Mouse (Mus musculus): Measurements from ENCODE around the gene Mknk2. TPM values are rescaled to one million over a fixed set of nuclear protein-coding genes. Genes with fewer than 3 reads are reported as not detected.

The Mknk2 gene
- polyA plus RNA-seq, 1 experiment from 2014 or later, result 83.6 TPM

- WGBS, result 72% methylated on average over 4 of the region's 4 CpGs
- no peak overlapping the region for H3K4me2 ChIP-seq (replicated peaks)
- H3K9me3 ChIP-seq, result no peaks in the 10 kb centered on the region
- H3K4me3 ChIP-seq, result no peak overlapping the region
- no peak for ATAC-seq (ENCODE audit: low FRiP score, low read depth)
- H3K27ac ChIP-seq (replicated peaks), result peak overlapping the region; percentile 35; the same call in 1 of the 2 replicates
- no peak overlapping the region for H3K9ac ChIP-seq (replicated peaks)
- no peaks in the 10 kb centered on the region for H3K4me1 ChIP-seq
- peaks cover 52% of the 10 kb centered on the region for H3K36me3 ChIP-seq
- no peaks in the 10 kb centered on the region for H3K27me3 ChIP-seq
These were observed 12.5 kb downstream of the Mknk2 start for GRCm38 (mm10) chr10:80665459-80665858.

GRCm38 (mm10) chr10:80665016-80665380 lies 12.9 kb downstream of the Mknk2 start:
- Histone ChIP-seq H3K9ac (replicated peaks) (no peak overlapping the region), H3K4me3 (no peak overlapping the region), H3K27me3 (no peaks in the 10 kb centered on the region), H3K36me3 (peaks cover 47% of the 10 kb centered on the region), H3K4me1 (no peaks in the 10 kb centered on the region), H3K9me3 (no peaks in the 10 kb centered on the region), H3K27ac (replicated peaks) (peak overlapping the region; percentile 58; the same call in 1 of the 2 replicates), H3K4me2 (replicated peaks) (no peak overlapping the region)
- no peak for ATAC-seq (ENCODE audit: low FRiP score, low read depth)
- WGBS, result 21% methylated on average over 10 of the region's 10 CpGs

GRCm38 (mm10) chr10:80664197-80665015 lies 13.5 kb downstream of the Mknk2 start:
- no peak overlapping the region for H3K9ac ChIP-seq (replicated peaks)
- H3K27ac ChIP-seq (replicated peaks), result peak overlapping the region; percentile 58; the same call in 1 of the 2 replicates
- no peaks in the 10 kb centered on the region for H3K4me1 ChIP-seq
- H3K9me3 ChIP-seq, result no peaks in the 10 kb centered on the region
- H3K27me3 ChIP-seq, result no peaks in the 10 kb centered on the region
- peaks cover 41% of the 10 kb centered on the region for H3K36me3 ChIP-seq
- no peak overlapping the region for H3K4me3 ChIP-seq
- H3K4me2 ChIP-seq (replicated peaks), result no peak overlapping the region
- ATAC-seq (ENCODE audit: low FRiP score, low read depth), result no peak
- 47% methylated on average over 16 of the region's 16 CpGs for whole genome bisulfite sequencing

GRCm38 (mm10) chr10:80663485-80664196 lies 14.3 kb downstream of the Mknk2 start:
- 69% methylated on average over 5 of the region's 5 CpGs for WGBS
- 0 out of 2 replicates have a peak, but pooled peaks cover 5% of the 10 kb centered on the region for H3K4me1 ChIP-seq

GRCm38 (mm10) chr10:80661149-80661548 lies 16.8 kb downstream of the Mknk2 start:
- 33% methylated on average over 5 of the region's 5 CpGs for WGBS
- H3K9ac ChIP-seq (replicated peaks), result no peak overlapping the region
- no peaks in the 10 kb centered on the region for H3K27me3 ChIP-seq
- H3K9me3 ChIP-seq, result no peaks in the 10 kb centered on the region
- ATAC-seq (ENCODE audit: low FRiP score, low read depth), result no peak
- H3K36me3 ChIP-seq, result peaks cover 9% of the 10 kb centered on the region
- H3K4me2 ChIP-seq (replicated peaks), result no peak overlapping the region
- H3K27ac ChIP-seq (replicated peaks), result no peak overlapping the region
- peaks cover 8% of the 10 kb centered on the region; the same call in 1 of the 2 replicates for H3K4me1 ChIP-seq
- H3K4me3 ChIP-seq, result no peak overlapping the region

More at GRCm38 (mm10) chr10:80663485-80664196, 14.3 kb downstream of the Mknk2 start:
- H3K9ac ChIP-seq (replicated peaks), result no peak overlapping the region
- H3K36me3 ChIP-seq, result peaks cover 34% of the 10 kb centered on the region
- no peak overlapping the region for H3K4me2 ChIP-seq (replicated peaks)
- no peak overlapping the region for H3K27ac ChIP-seq (replicated peaks)
- H3K4me3 ChIP-seq, result no peak overlapping the region
- no peak for ATAC-seq (ENCODE audit: low FRiP score, low read depth)
- no peaks in the 10 kb centered on the region for H3K27me3 ChIP-seq
- no peaks in the 10 kb centered on the region for H3K9me3 ChIP-seq

GRCm38 (mm10) chr10:80659213-80659612 lies 18.7 kb downstream of the Mknk2 start:
- Histone ChIP-seq H3K9me3 (no peaks in the 10 kb centered on the region), H3K27me3 (no peaks in the 10 kb centered on the region), H3K36me3 (no peaks in the 10 kb centered on the region), H3K4me3 (no peak overlapping the region), H3K9ac (replicated peaks) (no peak overlapping the region), H3K4me1 (peaks cover 25% of the 10 kb centered on the region), H3K27ac (replicated peaks) (0 out of 2 replicates have a peak overlapping the region, but pooled peaks have one; percentile 22), H3K4me2 (replicated peaks) (peak overlapping the region; percentile 25; the same call in 1 of the 2 replicates)
- 16% methylated on average over 10 of the region's 10 CpGs for WGBS
- no peak for ATAC-seq (ENCODE audit: low FRiP score, low read depth)

- no peak for ATAC-seq (ENCODE audit: low FRiP score, low read depth)
- no peaks in the 10 kb centered on the region for H3K9me3 ChIP-seq
- no peaks in the 10 kb centered on the region for H3K27me3 ChIP-seq
- no peak overlapping the region for H3K4me2 ChIP-seq (replicated peaks)
- H3K4me1 ChIP-seq, result peaks cover 27% of the 10 kb centered on the region
- H3K36me3 ChIP-seq, result no peaks in the 10 kb centered on the region
- no peak overlapping the region for H3K9ac ChIP-seq (replicated peaks)
- H3K27ac ChIP-seq (replicated peaks), result 0 out of 2 replicates have a peak overlapping the region, but pooled peaks have one; percentile 22
- no peak overlapping the region for H3K4me3 ChIP-seq
- 80% methylated on average over 4 of the region's 4 CpGs for WGBS
These were observed 19.1 kb downstream of the Mknk2 start for GRCm38 (mm10) chr10:80658841-80659202.

GRCm38 (mm10) chr10:80658194-80658840 lies 19.6 kb downstream of the Mknk2 start:
- Histone ChIP-seq H3K4me2 (replicated peaks) (no peak overlapping the region), H3K27ac (replicated peaks) (no peak overlapping the region), H3K36me3 (no peaks in the 10 kb centered on the region), H3K4me3 (no peak overlapping the region), H3K9me3 (no peaks in the 10 kb centered on the region), H3K27me3 (no peaks in the 10 kb centered on the region), H3K4me1 (peaks cover 27% of the 10 kb centered on the region), H3K9ac (replicated peaks) (no peak overlapping the region)
- 89% methylated on average over 14 of the region's 14 CpGs for WGBS
- no peak for ATAC-seq (ENCODE audit: low FRiP score, low read depth)

- Histone ChIP-seq H3K9me3 (no peaks in the 10 kb centered on the region), H3K4me3 (peak within 1 kb of the TSS; percentile 96), H3K4me2 (replicated peaks) (peak within 1 kb of the TSS; percentile 92), H3K27ac (replicated peaks) (peak within 1 kb of the TSS; percentile 88), H3K9ac (replicated peaks) (peak within 1 kb of the TSS; percentile 97), H3K36me3 (no peaks in the 10 kb centered on the region), H3K27me3 (no peaks in the 10 kb centered on the region), H3K4me1 (peaks cover 27% of the 10 kb centered on the region)
- 21% methylated on average over 15 of the region's 15 CpGs for WGBS
- ATAC-seq (ENCODE audit: low FRiP score, low read depth), result peak; percentile 42
These were observed 20.9 kb downstream of the Mknk2 start, which contains the start of gene Btbd2 for GRCm38 (mm10) chr10:80656863-80657623. Btbd2 (minus strand) TSS chr10:80657071.

GRCm38 (mm10) chr10:80656130-80656862 lies 21.6 kb downstream of the Mknk2 start:
- peak overlapping the region; percentile 88 for H3K27ac ChIP-seq (replicated peaks)
- peaks cover 27% of the 10 kb centered on the region for H3K4me1 ChIP-seq
- WGBS, result under 1% methylated on average over 61 of the region's 72 CpGs
- peak overlapping the region; percentile 96 for H3K4me3 ChIP-seq
- peak; percentile 88 for ATAC-seq (ENCODE audit: low FRiP score, low read depth)
- H3K9me3 ChIP-seq, result no peaks in the 10 kb centered on the region
- H3K9ac ChIP-seq (replicated peaks), result peak overlapping the region; percentile 97
- peak overlapping the region; percentile 92 for H3K4me2 ChIP-seq (replicated peaks)
- no peaks in the 10 kb centered on the region for H3K27me3 ChIP-seq
- H3K36me3 ChIP-seq, result no peaks in the 10 kb centered on the region
